Mouse (Mus musculus): Measurements from ENCODE around the gene Pex26. TPM values are rescaled to one million over a fixed set of nuclear protein-coding genes. Genes with fewer than 3 reads are reported as not detected.

Pex26 gene
- total and polyA plus RNA-seq, 3 experiments = 2.8 to 3.3 (median 3.2) TPM

DNA sequence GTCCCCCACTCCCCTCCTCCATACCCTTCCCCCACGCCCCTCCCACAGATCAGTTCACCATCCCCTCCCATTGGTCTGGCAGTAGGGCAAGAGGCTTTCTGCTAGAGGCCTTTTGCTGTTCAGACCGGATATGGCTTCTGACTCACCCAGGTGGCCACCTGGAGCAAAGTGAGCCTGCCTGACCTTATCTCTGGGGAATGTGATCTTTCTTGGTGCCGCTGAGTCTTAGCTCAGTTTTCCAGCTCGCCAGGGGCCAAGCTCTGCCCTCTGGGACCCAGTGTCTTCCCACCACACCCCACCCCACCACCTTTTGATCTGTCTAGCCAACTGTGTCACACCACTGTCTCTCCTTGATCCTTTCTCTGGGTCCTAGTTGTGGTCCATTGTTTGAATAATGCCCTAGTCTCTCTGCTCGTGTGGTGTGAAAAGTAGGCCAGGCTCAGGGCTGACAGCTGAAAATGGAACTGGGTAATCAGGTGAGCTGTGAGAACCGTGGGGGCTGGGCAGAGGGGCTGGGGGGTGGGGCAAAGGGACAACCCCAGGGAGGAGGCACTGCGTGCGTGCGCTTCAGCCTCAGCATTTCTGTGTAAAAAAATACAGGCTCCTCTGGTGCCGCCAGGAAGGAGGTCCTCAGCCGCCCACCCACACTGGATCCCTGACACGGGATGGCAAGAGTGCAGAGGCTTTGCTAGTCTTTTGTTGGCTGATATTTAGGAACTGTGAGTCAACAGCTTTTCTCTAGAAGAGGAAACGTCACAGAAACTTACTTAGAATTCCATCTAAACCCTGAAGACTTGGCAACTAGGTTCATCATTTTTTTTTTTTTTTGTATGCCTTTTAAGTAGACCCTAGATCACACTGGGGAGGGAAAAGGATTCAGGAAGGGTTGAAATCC lies 10.8 kb downstream of the Pex26 start (continued):
- no peak for TF ChIP-seq TBP (conservative IDR thresholded peaks at IDR 0.05; ENCODE audit: low read depth, low read length)

DNA sequence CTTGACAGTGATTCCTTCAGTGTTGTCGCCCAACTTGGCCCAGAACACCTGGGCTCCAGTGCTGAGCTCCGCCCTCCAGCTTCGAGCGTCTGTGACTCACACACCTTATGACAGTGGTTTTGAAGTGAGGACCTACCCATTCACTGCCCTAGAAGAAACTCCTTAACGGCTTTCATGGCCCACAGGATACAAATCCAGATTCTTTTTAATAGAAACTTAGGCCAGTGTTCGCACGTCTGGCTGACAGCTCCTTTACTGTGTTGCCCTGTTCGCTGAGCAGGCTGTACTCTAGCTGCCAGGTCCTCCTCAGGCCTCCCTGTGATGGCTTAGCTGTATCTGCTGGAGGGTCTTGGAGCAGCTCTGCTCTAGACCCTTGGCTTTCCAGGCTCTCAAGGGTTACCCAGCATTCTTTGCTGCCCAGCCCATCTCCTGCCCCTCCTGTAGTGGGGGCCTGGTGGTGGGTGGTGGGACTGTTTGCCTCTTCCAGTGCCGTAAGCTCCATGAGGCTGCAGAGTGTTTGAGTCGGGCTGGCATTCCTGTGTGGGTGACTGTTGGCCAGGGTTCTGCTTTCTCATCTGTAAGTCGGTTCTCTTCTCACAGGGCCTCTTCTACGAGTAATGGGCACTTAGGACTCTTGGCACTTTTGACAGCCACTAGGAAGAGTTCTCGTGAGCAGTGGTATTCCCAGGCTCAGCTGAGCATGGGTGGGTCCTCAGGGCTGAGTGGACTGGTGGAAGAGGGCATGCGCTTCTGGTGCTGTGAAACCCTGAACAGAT lies 11.7 kb downstream of the Pex26 start:
- dilution Hi-C loops (cut with MboI; ENCODE audit: extremely low pct_ligation_motif_present, extremely low pct_unique_long_range_greater_than_20kb, low sequenced_read_pairs) (no loop called here), in situ Hi-C loops (cut with MboI; ENCODE audit: low pct_ligation_motif_present, low pct_unique_long_range_greater_than_20kb, low sequenced_read_pairs) (no loop called here)
- Histone ChIP-seq H3K4me1 (ENCODE audit: control insufficient read depth in 1 of 2, insufficient read depth in 2 of 2) (peaks cover 34 to 59% of the 10 kb centered on the region in 2 experiments), H3K9me3 (replicated peaks; ENCODE audit: low read length) (no peaks in the 10 kb centered on the region), H3K27ac (ENCODE audit: insufficient read depth, low read depth) (peak overlapping the region; percentile 63), H3K9ac (ENCODE audit: insufficient read depth, low read depth) (no peak overlapping the region), H3K36me3 (replicated peaks in 1 of 2; ENCODE audit: control insufficient read depth in 1 of 2, insufficient read depth in 1 of 2, low read length in 1 of 2) (peaks cover 2 to 12% of the 10 kb centered on the region in 2 experiments), H3K4me3 (replicated peaks in 1 of 3; ENCODE audit: low read depth in 2 of 3, low read length in 2 of 3, poor library complexity in 1 of 3) (no peak overlapping the region), H3K4me2 (ENCODE audit: insufficient read depth, low read depth, poor library complexity, severe bottlenecking) (peak overlapping the region; percentile 47), H3K79me2 (replicated peaks; ENCODE audit: control insufficient read depth, extremely low read depth, insufficient read depth, poor library complexity, severe bottlenecking) (no peaks in the 10 kb centered on the region), H3K27me3 (replicated peaks) (no peaks in the 10 kb centered on the region)
- 0 out of 2 replicates have a peak, but pooled peaks have one; percentile 20 for TF ChIP-seq ETS1 (conservative IDR thresholded peaks at IDR 0.05; ENCODE audit: low read depth, low read length)
- TF ChIP-seq BHLHE40 (IDR thresholded peaks at IDR 0.05; ENCODE audit: low read depth, low read length) = no peak
- 0 out of 2 replicates have a peak, but pooled peaks have one; percentile 53 for TF ChIP-seq CHD1 (IDR thresholded peaks at IDR 0.05; ENCODE audit: low read depth, low read length)
- TF ChIP-seq EP300 (IDR thresholded peaks at IDR 0.05; ENCODE audit: low read length) = 0 out of 2 replicates have a peak, but pooled peaks have one; percentile 25
- TF ChIP-seq MXI1 (IDR thresholded peaks at IDR 0.05; ENCODE audit: low read depth, low read length) = 0 out of 2 replicates have a peak, but pooled peaks have one; percentile 1
- TF ChIP-seq SIN3A (IDR thresholded peaks at IDR 0.05; ENCODE audit: low read length) = no peak; the same call in 1 of the 2 replicates
- DNase-seq (ENCODE audit: extremely low read depth) = peak; percentile 61

GRCm38 (mm10) chr6:121197807-121198365 lies 14.4 kb downstream of the Pex26 start:
- H3K4me1 ChIP-seq (ENCODE audit: control insufficient read depth in 1 of 2, insufficient read depth in 2 of 2) = peaks cover 29 to 42% of the 10 kb centered on the region in 2 experiments
- H3K4me2 ChIP-seq (ENCODE audit: insufficient read depth, low read depth, poor library complexity, severe bottlenecking) = no peak overlapping the region
- H3K9ac ChIP-seq (ENCODE audit: insufficient read depth, low read depth) = no peak overlapping the region
- no peak for TF ChIP-seq POLR2A (IDR thresholded peaks at IDR 0.05; ENCODE audit: low read depth, low read length)
- no peak for TF ChIP-seq MEF2A (IDR thresholded peaks at IDR 0.05; ENCODE audit: borderline replicate concordance, low read depth, low read length)
- no peak for TF ChIP-seq POLR2AphosphoS2 (IDR thresholded peaks at IDR 0.05; ENCODE audit: low read depth, low read length)
- no peak for TF ChIP-seq NRF1 (IDR thresholded peaks at IDR 0.05; ENCODE audit: low read depth, low read length)
- no peak for TF ChIP-seq ETS1 (conservative IDR thresholded peaks at IDR 0.05; ENCODE audit: low read depth, low read length)
- TF ChIP-seq HCFC1 (IDR thresholded peaks at IDR 0.05; ENCODE audit: low read depth, low read length) = no peak
- TF ChIP-seq JUN (IDR thresholded peaks at IDR 0.05; ENCODE audit: insufficient read depth, low read depth, low read length) = no peak
- H3K27me3 ChIP-seq (replicated peaks) = no peaks in the 10 kb centered on the region
- H3K27ac ChIP-seq (ENCODE audit: insufficient read depth, low read depth) = no peak overlapping the region
- dilution Hi-C loops (cut with MboI; ENCODE audit: extremely low pct_ligation_motif_present, extremely low pct_unique_long_range_greater_than_20kb, low sequenced_read_pairs) = no loop called here
- no peak overlapping the region for H3K4me3 ChIP-seq (replicated peaks in 1 of 3; ENCODE audit: low read depth in 2 of 3, low read length in 2 of 3, poor library complexity in 1 of 3)
- H3K9me3 ChIP-seq (replicated peaks; ENCODE audit: low read length) = no peaks in the 10 kb centered on the region
- peaks cover 0 to 13% of the 10 kb centered on the region in 2 experiments for H3K36me3 ChIP-seq (replicated peaks in 1 of 2; ENCODE audit: control insufficient read depth in 1 of 2, insufficient read depth in 1 of 2, low read length in 1 of 2)
- in situ Hi-C loops (cut with MboI; ENCODE audit: low pct_ligation_motif_present, low pct_unique_long_range_greater_than_20kb, low sequenced_read_pairs) = no loop called here
- DNase-seq (ENCODE audit: extremely low read depth) = no peak
- H3K79me2 ChIP-seq (replicated peaks; ENCODE audit: control insufficient read depth, extremely low read depth, insufficient read depth, poor library complexity, severe bottlenecking) = no peaks in the 10 kb centered on the region
